Mouse (Mus musculus): ENCODE measurements around the gene Usp24.

DNA sequence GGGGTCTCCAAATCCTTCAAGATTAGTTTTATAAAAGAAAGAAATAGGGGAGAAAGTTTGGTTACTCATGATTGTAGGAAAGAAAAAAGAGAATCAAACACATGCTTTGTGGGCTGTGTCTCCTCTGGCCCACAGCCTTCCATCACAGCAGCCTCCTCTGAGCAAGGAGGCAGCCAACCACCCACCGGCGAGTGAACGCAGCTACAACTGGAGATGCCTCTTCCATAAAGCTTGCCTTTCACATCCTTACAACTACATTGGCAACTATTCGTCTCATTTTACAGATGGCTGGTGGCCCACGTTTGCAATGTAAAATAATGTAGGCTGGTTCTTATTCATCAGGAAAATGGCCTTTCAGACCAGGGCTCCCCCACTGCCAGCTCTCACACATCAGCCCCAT, 121.2 kb downstream of the Usp24 start:
- TF ChIP-seq CTCF (IDR thresholded peaks at IDR 0.05 in 2 of 3, conservative IDR thresholded peaks at IDR 0.05 in 1 of 3; ENCODE audit: control insufficient read depth in 1 of 3, insufficient read depth in 1 of 3, low read depth in 2 of 3, low read length in 3 of 3, poor library complexity in 1 of 3, severe bottlenecking in 1 of 3) (no peak), POLR2AphosphoS2 (IDR thresholded peaks at IDR 0.05; ENCODE audit: low read length) (no peak), POLR2AphosphoS5 (IDR thresholded peaks at IDR 0.05; ENCODE audit: borderline replicate concordance, low read depth, low read length) (no peak), NRF1 (IDR thresholded peaks at IDR 0.05; ENCODE audit: insufficient read depth, low read depth, low read length, poor library complexity, severe bottlenecking) (no peak), ETS1 (IDR thresholded peaks at IDR 0.05; ENCODE audit: low read depth, low read length) (no peak), ZMIZ1 (IDR thresholded peaks at IDR 0.05; ENCODE audit: low read depth, low read length) (no peak)
